Mouse (Mus musculus) heart, postnatal 10 days (tissue): ENCODE measurements around the gene Il12b. TPM values are rescaled to one million over a fixed set of nuclear protein-coding genes. Genes with fewer than 3 reads are reported as not detected.

Source experiments
- total RNA-seq, 2 experiments: library from RNA; stranded (reverse); gene quantifications; 2 replicates each; pipeline ENCODE4 v1.2.3; 2021

Il12b gene
- total RNA-seq, 2 experiments from 2014 or later = not detected

Other genes starting within 250 kb of the Il12b start
- gene Ublcp1, start 70.4 kb downstream of the Il12b start, total RNA-seq = 10 to 100 TPM; 36.6 to 40.9 TPM
- 10 to 100 TPM; 25.2 to 26.1 TPM for gene Rnf145, start 118.9 kb downstream of the Il12b start, total RNA-seq
- 10 to 100 TPM; 29.5 to 35.3 TPM for gene Ebf1, start 217.3 kb downstream of the Il12b start, total RNA-seq